Mouse (Mus musculus): Measurements from ENCODE around the gene Psmb9.

- no peak for TF ChIP-seq CTCF (IDR thresholded peaks at IDR 0.05; ENCODE audit: extremely low read depth, insufficient read depth, low read length)
- TF ChIP-seq POLR2A (IDR thresholded peaks at IDR 0.05; ENCODE audit: extremely low read depth, insufficient read depth, low read length), result no peak
These were observed 44.1 kb downstream of the Psmb9 start for GRCm38 (mm10) chr17:34143461-34143860.

Data from cortical plate, adult 2 months (tissue).